Mouse (Mus musculus) mouse trophoblast stem cell (cell line): ENCODE measurements around the gene Zfp764.
"Not testable (repeated sequence)": the region's sequence is repeated elsewhere in the genome, so short reads cannot be mapped to it uniquely, and the experiment has no call there.

Experiments
- in situ Hi-C, 2 experiments: fragments of 300-500 bp; cut with MseI, MboI; formaldehyde crosslinking; loops; 2 replicates in 1 of 2; 3 replicates in 1 of 2; pipeline ENCODE4 v1.15.1; 2025

The Zfp764 gene

DNA sequence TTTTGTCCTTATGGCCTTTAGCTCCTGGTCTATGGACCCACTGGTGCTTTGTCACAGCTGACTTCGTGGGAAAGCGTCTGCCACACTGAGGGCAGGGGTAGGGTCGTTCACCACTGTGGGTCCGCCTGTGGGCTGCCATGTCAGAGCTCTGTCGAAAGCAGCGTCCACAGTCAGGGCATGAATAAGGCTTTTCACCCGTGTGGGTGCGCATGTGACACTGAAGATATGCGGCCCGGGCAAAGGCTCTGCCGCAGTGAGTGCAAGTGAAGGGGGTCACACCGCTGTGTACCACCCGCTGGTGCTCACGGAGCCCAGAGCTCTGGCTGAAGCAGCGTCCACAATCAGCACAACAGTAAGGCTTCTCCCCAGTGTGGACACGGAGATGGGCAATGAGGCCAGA, 15.1 kb downstream of the Zfp764 start:
- in situ Hi-C loops, result no loop called here

DNA sequence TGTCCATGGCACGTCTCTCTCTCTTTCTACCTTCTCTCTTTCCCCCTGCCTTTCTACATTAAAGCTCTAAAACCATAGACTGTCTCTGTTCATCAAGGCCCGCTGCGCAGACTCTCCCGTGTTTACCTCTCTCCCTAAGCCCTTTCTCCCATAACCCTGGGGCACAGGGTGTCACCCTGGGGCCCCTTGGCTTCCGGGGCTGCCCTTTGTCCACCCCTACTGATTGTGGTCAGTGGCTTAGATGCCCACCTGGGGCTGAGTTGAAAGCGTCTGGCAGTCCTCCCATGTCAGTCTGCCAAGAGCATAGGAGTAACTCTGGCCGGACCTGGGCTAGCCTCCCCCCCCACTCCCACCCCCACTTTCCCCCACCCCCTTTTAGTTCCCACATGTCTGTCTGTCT, 16.3 kb downstream of the Zfp764 start:
- in situ Hi-C loops, result no loop called here

DNA sequence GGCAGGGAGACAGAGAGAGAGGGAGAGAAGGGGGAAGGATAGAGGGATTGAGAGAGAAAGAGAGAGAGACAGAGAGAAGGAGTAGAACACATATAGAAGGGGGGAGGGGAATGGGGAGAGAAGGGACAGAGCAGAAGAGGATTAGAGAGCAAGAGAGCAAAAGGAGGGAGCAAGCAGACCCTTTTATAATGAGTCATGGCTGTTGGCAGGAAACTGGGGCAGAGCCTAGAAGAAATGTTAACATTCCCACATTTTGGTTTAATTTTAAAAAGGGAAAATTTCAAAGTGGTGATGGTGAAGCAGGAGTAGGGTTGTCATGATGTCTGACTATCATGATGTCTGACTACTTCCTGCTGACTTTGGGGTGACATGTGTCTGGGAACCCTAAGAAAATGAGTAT, 18.4 kb downstream of the Zfp764 start:
- in situ Hi-C loops, result not testable (repeated sequence)

DNA sequence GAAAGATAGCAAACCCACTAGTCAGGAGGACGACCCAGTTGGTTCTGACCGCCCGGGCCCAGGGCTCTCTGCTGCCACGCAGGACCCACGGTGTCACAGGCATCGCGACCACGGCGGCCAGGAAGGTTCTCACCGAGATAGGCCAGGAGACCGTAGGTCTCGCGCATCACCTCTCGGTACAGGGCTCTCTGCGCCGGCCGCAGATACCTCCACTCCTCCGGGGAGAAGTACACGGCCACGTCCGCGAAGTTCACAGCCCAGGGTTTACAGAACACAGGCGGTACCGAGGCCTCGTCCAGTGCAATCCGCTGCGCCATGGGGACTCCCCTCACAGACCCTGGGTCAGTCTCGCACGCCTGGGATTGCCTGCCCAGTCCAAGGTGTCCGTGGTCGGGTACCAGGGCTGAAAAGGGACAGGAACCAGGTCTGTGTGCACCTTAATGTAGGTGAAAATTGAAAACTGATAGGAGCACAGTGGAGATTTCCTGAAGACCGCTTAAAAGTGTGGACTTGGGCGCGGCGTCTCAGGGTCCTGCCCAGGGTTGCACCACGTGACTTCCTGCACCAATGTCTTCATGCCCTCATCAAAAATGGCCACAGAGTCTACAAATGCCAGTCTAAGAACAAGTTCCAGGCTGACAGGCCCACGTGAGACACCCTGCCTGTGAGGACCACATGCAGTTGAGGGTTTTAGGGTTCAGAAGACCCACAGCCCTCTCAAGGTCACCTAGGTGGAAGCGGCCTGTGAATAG, 19.8 kb downstream of the Zfp764 start, which contains the start of gene 9130019O22Rik:
9130019O22Rik (minus strand) TSS at position 526 of the 752 bp plus-strand sequence.
- in situ Hi-C loops, result no loop called here

DNA sequence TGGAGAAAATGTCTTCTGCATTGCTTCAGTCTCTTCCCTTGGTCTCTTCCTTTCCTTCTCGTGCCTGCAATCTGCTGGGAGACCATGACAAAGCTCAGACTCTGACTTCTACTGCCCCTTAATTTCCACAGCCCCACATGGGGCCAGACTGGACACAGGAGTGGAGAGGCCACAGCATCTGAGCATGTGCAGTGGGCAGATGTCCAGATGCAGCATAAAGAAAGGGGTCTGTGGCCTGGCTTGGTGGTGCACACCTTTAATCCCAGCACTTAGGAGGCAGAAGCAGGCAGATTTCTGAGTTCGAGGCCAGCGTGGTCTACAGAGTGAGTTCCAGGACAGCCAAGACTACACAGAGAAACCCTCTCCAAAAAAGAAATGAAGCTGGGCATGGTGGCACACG, 21.1 kb downstream of the Zfp764 start:
- in situ Hi-C loops, result not testable (repeated sequence)

DNA sequence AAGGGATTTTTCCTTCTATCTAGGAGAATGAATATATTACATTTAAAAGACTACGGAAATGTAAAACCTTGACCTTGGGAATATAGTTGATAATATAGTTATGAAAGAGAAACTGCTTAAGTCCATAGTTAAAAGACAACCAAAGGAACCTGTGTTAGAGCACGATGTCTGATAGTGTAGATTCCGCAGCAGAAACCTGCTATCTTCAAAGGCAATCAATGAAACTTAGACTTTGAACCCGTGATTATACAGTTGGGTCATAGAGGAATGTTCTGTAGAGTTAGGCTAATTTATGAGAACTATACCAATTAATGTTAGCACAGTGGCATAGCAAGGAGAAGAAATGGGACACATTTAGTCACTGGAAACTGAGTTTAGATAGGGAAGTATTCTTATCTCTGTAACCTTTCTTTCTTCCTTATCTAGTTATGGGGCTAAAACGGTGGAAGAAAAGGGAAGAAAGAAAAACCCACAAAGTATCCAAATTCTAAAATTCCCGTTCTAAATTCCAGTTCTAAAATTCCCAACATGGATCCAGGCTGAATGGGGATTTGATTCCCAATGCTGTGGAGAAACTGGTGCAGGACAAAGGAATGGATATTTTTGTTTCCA, 28.2 kb downstream of the Zfp764 start:
- in situ Hi-C loops, result no loop called here

DNA sequence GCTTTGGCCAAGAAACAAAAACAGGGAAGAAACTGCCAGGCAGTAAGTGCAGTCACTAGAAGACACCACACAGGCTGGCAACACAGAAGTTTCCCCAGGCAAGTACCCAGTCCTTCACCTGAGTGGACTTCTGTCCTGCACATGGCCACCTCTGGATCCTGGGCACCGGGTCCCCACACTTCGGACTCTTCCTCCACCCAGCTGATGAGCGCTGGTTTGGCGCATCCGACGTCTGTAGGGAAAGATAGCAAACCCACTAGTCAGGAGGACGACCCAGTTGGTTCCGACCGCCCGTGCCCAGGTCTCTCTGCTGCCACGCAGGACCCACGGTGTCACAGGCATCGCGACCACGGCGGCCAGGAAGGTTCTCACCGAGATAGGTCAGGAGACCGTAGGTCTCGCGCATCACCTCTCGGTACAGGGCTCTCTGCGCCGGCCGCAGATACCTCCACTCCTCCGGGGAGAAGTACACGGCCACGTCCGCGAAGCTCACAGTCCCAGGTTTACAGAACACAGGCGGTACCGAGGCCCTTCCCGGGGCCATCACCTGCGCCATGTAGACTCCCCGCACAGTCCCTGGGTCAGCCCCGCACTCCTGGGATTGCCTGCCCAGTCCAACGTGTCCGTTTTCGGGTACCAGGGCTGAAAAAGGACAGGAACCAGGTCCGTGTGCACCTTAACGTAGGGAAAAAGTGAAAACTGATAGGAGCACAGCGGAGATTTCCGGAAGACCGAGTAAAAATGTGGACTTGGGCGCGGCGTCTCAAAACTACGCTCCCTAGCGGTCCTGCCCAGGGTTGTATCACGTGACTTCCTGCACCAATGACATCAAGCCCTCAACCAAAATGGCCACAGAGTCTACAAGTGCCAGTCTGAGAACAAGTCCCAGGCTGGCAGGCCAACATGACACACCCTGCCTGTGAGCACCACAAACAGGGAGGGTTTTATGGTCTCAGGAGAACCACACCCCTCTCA, 31.1 kb downstream of the Zfp764 start, which contains the start of gene Zfp747:
Zfp747 (minus strand) TSS at position 780 of the 975 bp plus-strand sequence.
- in situ Hi-C loops, result not testable (repeated sequence)

DNA sequence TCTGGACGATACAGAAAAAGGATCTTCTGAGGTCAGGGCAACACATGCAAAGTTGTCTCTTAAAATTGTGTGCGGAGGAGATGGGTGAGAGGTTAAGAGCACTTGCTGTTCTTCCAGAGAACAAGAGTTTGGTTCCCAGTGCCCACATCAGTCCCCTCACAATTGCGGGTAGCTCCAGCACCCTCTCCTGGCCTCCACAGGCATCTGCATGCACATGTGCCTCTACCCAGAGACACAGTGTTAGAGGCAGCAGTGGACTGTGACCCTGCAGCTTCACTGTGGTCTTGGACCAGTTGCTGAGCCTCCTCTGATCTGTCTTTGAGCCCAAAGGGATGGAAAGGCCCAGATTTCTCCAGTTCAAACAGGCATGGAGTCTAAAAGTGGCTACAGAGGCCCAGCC, 34.8 kb downstream of the Zfp764 start:
- in situ Hi-C loops, result not testable (repeated sequence)

DNA sequence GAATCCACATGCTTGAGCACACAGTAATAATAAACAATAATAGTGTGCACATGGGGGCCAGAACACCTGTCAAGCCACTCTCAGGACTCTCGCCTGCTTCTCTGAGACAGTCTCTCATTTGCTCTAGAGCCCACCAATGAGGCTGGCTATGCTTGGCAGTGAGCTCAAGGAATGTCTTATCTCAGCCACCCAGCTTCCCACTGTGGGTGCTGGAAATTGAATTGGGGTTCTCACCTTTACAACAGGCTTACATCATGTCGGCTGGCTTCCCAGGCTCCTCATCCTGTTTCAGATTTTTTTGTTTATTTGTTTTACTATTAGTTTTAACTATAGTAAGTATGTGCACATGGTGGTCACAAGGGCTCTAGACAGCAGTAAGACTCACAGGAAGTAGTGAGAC, 35.4 kb downstream of the Zfp764 start:
- in situ Hi-C loops, result no loop called here

DNA sequence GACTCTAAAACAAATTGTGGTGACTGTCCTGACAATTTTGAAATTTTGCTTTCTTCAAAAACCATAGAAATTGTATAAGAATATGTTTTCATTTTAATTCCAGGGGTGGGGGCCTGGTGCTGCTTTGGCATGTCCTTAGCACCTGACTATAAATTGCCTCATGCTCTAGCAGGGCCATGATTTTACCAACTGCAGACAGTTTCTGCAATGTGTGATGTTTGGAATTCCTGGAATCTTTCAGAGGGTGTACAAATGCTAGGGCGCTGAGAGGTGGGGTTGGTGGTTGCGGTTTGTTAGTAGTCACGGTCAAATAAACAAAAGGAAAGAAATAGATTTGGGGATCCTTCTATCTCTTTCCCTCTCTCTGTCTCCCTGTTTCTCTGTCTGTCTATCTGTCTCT, 40.4 kb downstream of the Zfp764 start:
- in situ Hi-C loops, result no loop called here

DNA sequence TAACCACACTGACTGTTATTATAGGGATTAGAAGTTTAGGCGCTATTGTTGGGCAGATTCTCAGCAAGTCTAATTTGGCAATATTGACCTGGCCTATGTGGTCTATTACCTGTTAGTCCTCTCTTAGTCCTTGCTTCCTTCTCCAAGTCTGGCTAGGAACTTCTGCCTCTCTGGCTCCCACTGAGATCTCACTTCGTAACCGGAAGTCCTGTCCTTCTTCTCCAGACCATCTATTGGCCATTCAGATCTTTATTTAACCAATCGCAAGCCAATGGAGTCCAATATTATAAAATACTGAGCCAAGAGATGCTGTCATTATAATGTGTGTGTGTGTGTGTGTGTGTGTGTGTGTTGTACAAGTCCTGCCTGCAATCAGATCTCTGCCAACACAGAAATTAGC, 42.5 kb downstream of the Zfp764 start:
- in situ Hi-C loops, result no loop called here

DNA sequence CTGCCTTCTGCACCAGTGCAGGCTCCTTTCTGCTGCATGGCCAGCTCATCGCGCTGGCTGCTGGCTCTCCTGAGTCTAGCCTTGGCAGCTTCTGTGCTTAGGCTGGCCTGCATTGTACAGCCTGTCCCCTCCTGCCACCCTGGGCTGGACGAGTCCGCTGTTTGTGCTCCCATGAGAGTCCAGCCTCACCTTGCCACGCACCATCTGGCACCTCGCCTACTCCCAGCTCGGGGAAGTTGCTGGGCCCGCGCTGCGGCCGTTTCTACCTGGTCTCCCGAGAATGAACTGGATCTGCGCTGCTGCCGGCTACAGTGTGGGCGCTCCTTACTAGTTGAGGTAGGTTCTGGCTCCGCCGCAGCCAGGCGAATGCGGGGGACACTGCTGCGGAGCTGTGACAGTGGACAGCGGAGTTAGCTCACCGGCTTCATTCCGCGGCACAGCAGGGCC, 43.1 kb downstream of the Zfp764 start:
- in situ Hi-C loops, result no loop called here

DNA sequence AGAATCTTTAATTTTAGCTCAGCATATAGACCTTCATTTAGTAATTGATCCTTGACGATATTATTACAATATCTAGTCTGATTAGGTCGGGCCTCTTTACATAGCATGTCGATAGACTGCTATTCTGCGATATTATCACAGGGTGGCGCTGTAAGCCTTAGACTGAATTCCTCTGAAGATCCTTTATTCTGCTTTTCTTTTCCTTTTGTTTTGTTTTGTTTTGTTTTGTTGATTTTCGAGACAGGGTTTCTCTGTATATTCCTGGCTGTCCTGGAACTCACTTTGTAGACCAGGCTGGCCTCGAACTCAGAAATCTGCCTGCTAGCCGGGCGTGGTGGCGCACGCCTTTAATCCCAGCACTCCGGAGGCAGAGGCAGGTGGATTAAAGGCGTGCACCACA, 44.2 kb downstream of the Zfp764 start:
- in situ Hi-C loops, result not testable (repeated sequence)

DNA sequence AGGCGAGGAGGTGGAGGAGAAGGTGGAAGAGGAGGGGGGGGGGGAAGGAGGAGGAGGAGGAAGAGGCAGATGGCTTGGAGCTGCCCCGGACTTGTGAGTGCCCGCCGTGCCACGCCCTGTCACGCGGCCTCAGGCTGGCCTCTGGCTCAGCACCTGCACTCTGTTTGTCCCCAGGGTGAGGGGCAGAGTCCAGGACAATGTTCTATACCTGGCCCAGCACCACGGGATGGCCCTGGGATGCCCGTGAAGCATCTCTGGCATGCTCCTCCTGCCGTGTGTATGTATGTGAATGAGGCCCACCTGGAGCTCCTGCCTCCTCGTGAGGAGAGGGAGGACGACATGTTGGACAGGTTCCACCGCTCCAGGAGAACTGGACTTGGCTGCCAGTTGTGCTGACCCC, 45.2 kb downstream of the Zfp764 start:
- in situ Hi-C loops, result no loop called here

DNA sequence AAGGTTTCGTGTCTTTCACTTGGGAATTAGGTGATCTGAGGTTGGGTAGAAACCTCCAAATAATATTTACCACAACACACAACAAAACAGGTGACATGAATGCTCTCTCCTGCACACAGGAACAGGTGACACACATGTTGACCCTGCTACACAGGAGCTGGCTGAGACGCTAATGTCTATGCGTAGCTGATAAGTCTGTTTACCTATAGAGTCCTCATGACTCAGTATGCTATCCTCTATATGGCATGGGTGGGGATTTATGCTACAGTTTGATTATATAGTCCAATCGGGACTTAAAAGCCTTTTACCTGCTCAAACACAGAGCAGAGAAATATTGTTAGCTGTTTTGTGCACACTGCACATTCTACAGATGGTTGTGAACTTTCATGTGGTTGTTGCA, 46.4 kb downstream of the Zfp764 start:
- in situ Hi-C loops, result no loop called here

DNA sequence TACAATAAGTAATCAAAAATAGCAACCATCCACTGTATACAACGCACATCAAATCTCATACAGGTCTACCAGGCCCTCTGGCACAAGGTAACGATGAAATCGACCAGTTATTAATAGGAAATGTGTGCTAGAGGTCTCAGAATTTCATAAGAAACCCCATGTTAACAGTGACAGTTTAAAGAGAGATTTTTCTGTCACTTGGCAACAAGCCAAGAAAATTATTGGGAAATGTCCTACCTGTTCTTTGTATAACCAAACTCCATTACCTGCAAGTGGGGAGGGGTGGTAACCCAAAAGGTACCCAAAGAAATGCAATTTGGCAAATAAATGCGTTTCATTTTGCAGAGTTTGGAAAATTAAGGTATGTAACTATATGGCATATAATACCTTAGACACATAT, 48.1 kb downstream of the Zfp764 start:
- in situ Hi-C loops, result no loop called here

DNA sequence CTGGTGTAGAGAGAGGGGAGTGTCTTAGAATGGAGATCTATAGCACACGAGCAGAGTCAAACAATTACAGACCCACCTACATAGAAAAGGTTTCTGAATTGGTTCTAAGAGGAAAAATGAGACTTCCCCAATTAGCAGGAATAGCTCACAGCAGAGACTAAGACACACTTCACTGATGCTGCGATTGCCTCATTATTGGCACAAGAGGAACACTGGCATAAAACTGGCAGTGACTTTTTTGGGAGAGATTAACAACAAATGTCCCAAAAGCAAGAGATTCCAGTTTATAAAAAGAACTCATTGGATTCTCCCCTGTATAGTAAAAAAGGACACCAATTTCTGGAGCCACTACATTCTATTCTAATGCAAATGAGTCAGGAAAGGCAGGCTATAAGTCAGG, 48.8 kb downstream of the Zfp764 start:
- in situ Hi-C loops, result no loop called here

DNA sequence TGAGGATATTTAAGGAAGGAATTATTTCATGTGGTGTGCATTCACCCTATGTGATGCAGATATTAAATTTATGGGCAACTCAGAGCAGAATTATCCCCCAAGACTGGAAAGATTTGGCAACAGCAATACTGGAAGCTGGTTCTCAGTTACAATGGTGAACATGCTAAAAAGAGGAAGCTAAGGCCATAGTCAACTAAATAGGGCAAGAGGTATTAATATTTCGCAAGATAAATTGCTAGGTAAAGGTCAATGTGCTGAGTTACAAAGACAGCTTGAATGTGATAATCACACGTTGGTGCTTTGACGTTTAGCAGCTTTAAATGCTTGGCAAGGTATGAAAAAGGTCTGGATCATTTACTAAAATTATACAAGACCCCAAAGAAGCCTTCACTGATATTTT, 50.8 kb downstream of the Zfp764 start:
- in situ Hi-C loops, result no loop called here
